13 mouse cellular contexts compared by ENCODE assay signal in genomic region chr7:72837992-72838655, GRCm38 (mm10).
DNase-seq lines count a peak whose midpoint lies in the region; ATAC-seq and TF ChIP-seq lines count a peak whose summit lies in the region.
"Had no signal": no experiment of that assay in that cellular context is flagged by ENCODE, and none has a peak within 500 bp of the region (broad histone marks: within the 10 kb centered on the region; RNA-seq: fewer than 3 reads in every experiment).

No protein-coding gene starts in this region.

- no peak for TF ChIP-seq CTCF in hindbrain, postnatal 0 days (IDR thresholded peaks at IDR 0.05; ENCODE audit: low read depth)

- no peaks in the 10 kb centered on the region for H3K27me3 ChIP-seq in forebrain, embryonic 14.5 days (replicated peaks; ENCODE audit: control insufficient read depth, insufficient read depth, low read length)
- no peaks in the 10 kb centered on the region for H3K27me3 ChIP-seq in hindbrain, postnatal 0 days (ENCODE audit: insufficient read depth, low read length)
- H3K27me3 ChIP-seq: limb, embryonic 12.5 days had no signal

- no peak overlapping the region for H3K9ac ChIP-seq in forebrain, embryonic 14.5 days (ENCODE audit: low read length)
- no peak overlapping the region for H3K9ac ChIP-seq in hindbrain, postnatal 0 days (replicated peaks; ENCODE audit: low read length)
- H3K9ac ChIP-seq: limb, embryonic 12.5 days; liver, postnatal 0 days had no signal

- peak; percentile 88 for ATAC-seq in forebrain, embryonic 14.5 days
- peak; percentile 29; the same call in 1 of the 2 replicates for ATAC-seq in hindbrain, postnatal 0 days
- ATAC-seq: liver, postnatal 0 days had no signal

- no peak overlapping the region for H3K4me2 ChIP-seq in forebrain, embryonic 14.5 days (ENCODE audit: low read length)
- no peak overlapping the region for H3K4me2 ChIP-seq in hindbrain, postnatal 0 days (ENCODE audit: low read depth, low read length)
- H3K4me2 ChIP-seq: limb, embryonic 12.5 days had no signal

- peak overlapping the region; percentile 49; the same call in 1 of the 2 replicates for H3K27ac ChIP-seq in forebrain, embryonic 14.5 days (ENCODE audit: low read depth, low read length)
- H3K27ac ChIP-seq in hindbrain, postnatal 0 days: no peak overlapping the region
- H3K27ac ChIP-seq: gastrocnemius, adult 2 months; heart, embryonic 10.5 days; kidney, postnatal 0 days; limb, embryonic 12.5 days had no signal

- WGBS in forebrain, embryonic 14.5 days: 4% methylated on average over 6 of the region's 6 CpGs
- WGBS in hindbrain, postnatal 0 days: 14% methylated on average over 6 of the region's 6 CpGs

- no peaks in the 10 kb centered on the region for H3K9me3 ChIP-seq in forebrain, embryonic 14.5 days (replicated peaks; ENCODE audit: control insufficient read depth, low read length)
- no peaks in the 10 kb centered on the region for H3K9me3 ChIP-seq in hindbrain, postnatal 0 days (ENCODE audit: low read length)
- H3K9me3 ChIP-seq: heart, embryonic 10.5 days; limb, embryonic 12.5 days had no signal

- no peaks in the 10 kb centered on the region for H3K36me3 ChIP-seq in forebrain, embryonic 14.5 days (ENCODE audit: control insufficient read depth, insufficient read depth, low read length)
- no peaks in the 10 kb centered on the region for H3K36me3 ChIP-seq in hindbrain, postnatal 0 days (ENCODE audit: insufficient read depth, low read length)
- H3K36me3 ChIP-seq: heart, embryonic 10.5 days; limb, embryonic 12.5 days had no signal

- no peak overlapping the region for H3K4me3 ChIP-seq in forebrain, embryonic 14.5 days (ENCODE audit: low read depth, low read length)
- H3K4me3 ChIP-seq in hindbrain, postnatal 0 days (ENCODE audit: low read length): no peak overlapping the region
- H3K4me3 ChIP-seq: erythroblast, embryonic 14.5 days; gastrocnemius, adult 2 months; heart, embryonic 10.5 days; limb, embryonic 12.5 days had no signal

- peak; percentile 19 to 23 for DNase-seq in right cerebral cortex, postnatal 10 days (ENCODE audit: low spot score in 2 of 2)
- no peak for DNase-seq in right cerebral cortex, adult 18-20 months
- DNase-seq in forebrain, embryonic 14.5 days (ENCODE audit: low spot score): peak; percentile 78
- peak; percentile 34 for DNase-seq in hindbrain, postnatal 0 days (ENCODE audit: low spot score)
- no peak for DNase-seq in adrenal gland, adult 2 months
- no peak for DNase-seq in urinary bladder, postnatal 14 days (ENCODE audit: low spot score)
- no peak for DNase-seq in cerebellum, postnatal 36 days
- DNase-seq: gastrocnemius, adult 2 months; liver, postnatal 0 days had no signal

- H3K4me1 ChIP-seq in forebrain, embryonic 14.5 days (ENCODE audit: control insufficient read depth, insufficient read depth, low read length): peaks cover 20% of the 10 kb centered on the region
- no peaks in the 10 kb centered on the region for H3K4me1 ChIP-seq in hindbrain, postnatal 0 days (ENCODE audit: insufficient read depth, low read length)
- H3K4me1 ChIP-seq: heart, embryonic 10.5 days; limb, embryonic 12.5 days had no signal

Comparison
In these comparisons a context has a peak if more than half of its experiments do, and no peak if none do; other contexts are left out.
1. DNase-seq: peak in right cerebral cortex, postnatal 10 days (2 of 2), forebrain, embryonic 14.5 days (single experiment) and hindbrain, postnatal 0 days (single experiment); none in right cerebral cortex, adult 18-20 months (single experiment), adrenal gland, adult 2 months (single experiment), urinary bladder, postnatal 14 days (single experiment) and cerebellum, postnatal 36 days (0 of 2).